Mouse (Mus musculus) macrophage (primary cell): ENCODE measurements around the gene Bsn. TPM values are rescaled to one million over a fixed set of nuclear protein-coding genes. Genes with fewer than 3 reads are reported as not detected.
A peak's percentile ranks its signal among the peaks of the same experiment; 100 is the strongest.

Experiments
- H3K27ac ChIP-seq: fragments of 350-480 bp; formaldehyde crosslinking; 2 replicates; pipeline ENCODE4 v1.9.0; 2021
- H3K36me3 ChIP-seq: fragments of 350-480 bp; formaldehyde crosslinking; 2 replicates; pipeline ENCODE4 v1.9.0; 2021; ENCODE audit errors: inconsistent target
- H3K4me3 ChIP-seq: fragments of 350-480 bp; formaldehyde crosslinking; 2 replicates; pipeline ENCODE4 v1.9.0; 2021; ENCODE audit errors: inconsistent target
- H3K79me2 ChIP-seq: fragments of 350-480 bp; formaldehyde crosslinking; 2 replicates; pipeline ENCODE4 v1.9.0; 2021; ENCODE audit errors: inconsistent target
- WGBS: methylation state at CpG from one replicate; pipeline ENCODE4 v1.1.7; 2026; ENCODE audit warnings: inconsistent platforms; ENCODE audit not compliant: missing documents; 5-methylcytosine and 5-hydroxymethylcytosine counted together
- polyA plus RNA-seq: library from polyadenylated mRNA; stranded (reverse); fragments of 250-400 nt; gene quantifications from 3 replicates; pipeline ENCODE4 v1.2.4, GENCODE M21; 2018; ENCODE audit warnings: inconsistent platforms

The Bsn gene
- polyA plus RNA-seq, 1 experiment from 2014 or later = 4.3 TPM

GRCm38 (mm10) chr9:108067199-108067598 lies 123.0 kb downstream of the Bsn start:
- H3K79me2 ChIP-seq = no peaks in the 10 kb centered on the region
- H3K27ac ChIP-seq = no peak overlapping the region
- 87% methylated on average over 6 of the region's 7 CpGs for WGBS
- H3K36me3 ChIP-seq = peaks cover 34% of the 10 kb centered on the region; the same call in 1 of the 2 replicates
- H3K4me3 ChIP-seq = no peak overlapping the region

- peaks cover 27% of the 10 kb centered on the region; the same call in 1 of the 2 replicates for H3K36me3 ChIP-seq
- WGBS = 70% methylated on average over 5 of the region's 5 CpGs
- no peak overlapping the region for H3K4me3 ChIP-seq
- no peaks in the 10 kb centered on the region for H3K79me2 ChIP-seq
- H3K27ac ChIP-seq = no peak overlapping the region
These were observed 124.6 kb downstream of the Bsn start for GRCm38 (mm10) chr9:108065491-108066011.

- no peak overlapping the region for H3K27ac ChIP-seq
- peaks cover 43% of the 10 kb centered on the region; the same call in 1 of the 2 replicates for H3K36me3 ChIP-seq
- WGBS = 92% methylated on average over 12 of the region's 12 CpGs
- no peaks in the 10 kb centered on the region for H3K79me2 ChIP-seq
- H3K4me3 ChIP-seq = no peak overlapping the region
These were observed 126.8 kb downstream of the Bsn start for GRCm38 (mm10) chr9:108063361-108063760.

GRCm38 (mm10) chr9:108062142-108062541 lies 128.0 kb downstream of the Bsn start:
- Histone ChIP-seq H3K36me3 (peaks cover 54% of the 10 kb centered on the region; the same call in 1 of the 2 replicates), H3K4me3 (no peak overlapping the region), H3K27ac (no peak overlapping the region), H3K79me2 (no peaks in the 10 kb centered on the region)
- WGBS = 89% methylated on average over 3 of the region's 3 CpGs

GRCm38 (mm10) chr9:108058291-108058690 lies 131.9 kb downstream of the Bsn start:
- Histone ChIP-seq H3K79me2 (no peaks in the 10 kb centered on the region), H3K27ac (no peak overlapping the region), H3K4me3 (no peak overlapping the region), H3K36me3 (peaks cover 54% of the 10 kb centered on the region; the same call in 1 of the 2 replicates)
- WGBS = 100% methylated on average over 9 of the region's 9 CpGs

GRCm38 (mm10) chr9:108057262-108057562 lies 133.0 kb downstream of the Bsn start:
- no peaks in the 10 kb centered on the region for H3K79me2 ChIP-seq
- H3K27ac ChIP-seq = no peak overlapping the region
- peaks cover 45% of the 10 kb centered on the region; the same call in 1 of the 2 replicates for H3K36me3 ChIP-seq
- H3K4me3 ChIP-seq = no peak overlapping the region
- 100% methylated on average over 5 of the region's 5 CpGs for WGBS

GRCm38 (mm10) chr9:108056361-108057261 lies 133.6 kb downstream of the Bsn start:
- H3K4me3 ChIP-seq = no peak overlapping the region
- H3K27ac ChIP-seq = no peak overlapping the region
- H3K79me2 ChIP-seq = no peaks in the 10 kb centered on the region; the same call in 1 of the 2 replicates
- H3K36me3 ChIP-seq = peaks cover 50% of the 10 kb centered on the region; the same call in 1 of the 2 replicates
- WGBS = 94% methylated on average over 28 of the region's 28 CpGs

GRCm38 (mm10) chr9:108055661-108056237 lies 134.4 kb downstream of the Bsn start:
- WGBS = 94% methylated on average over 6 of the region's 6 CpGs
- no peak overlapping the region for H3K27ac ChIP-seq
- peaks cover 58% of the 10 kb centered on the region for H3K36me3 ChIP-seq
- peaks cover 5% of the 10 kb centered on the region; the same call in 1 of the 2 replicates for H3K79me2 ChIP-seq
- H3K4me3 ChIP-seq = no peak overlapping the region

GRCm38 (mm10) chr9:108055061-108055460 lies 135.1 kb downstream of the Bsn start:
- Histone ChIP-seq H3K27ac (no peak overlapping the region), H3K79me2 (peaks cover 12% of the 10 kb centered on the region; the same call in 1 of the 2 replicates), H3K4me3 (no peak overlapping the region), H3K36me3 (peaks cover 56% of the 10 kb centered on the region)
- WGBS = 0% methylated on average over 1 of the region's 1 CpGs

GRCm38 (mm10) chr9:108054331-108055040 lies 135.7 kb downstream of the Bsn start:
- 93% methylated on average over 22 of the region's 22 CpGs for WGBS

GRCm38 (mm10) chr9:108053665-108054225 lies 136.4 kb downstream of the Bsn start:
- 94% methylated on average over 15 of the region's 15 CpGs for WGBS
- Histone ChIP-seq H3K79me2 (peaks cover 20% of the 10 kb centered on the region), H3K4me3 (no peak overlapping the region)

More at GRCm38 (mm10) chr9:108054331-108055040, 135.7 kb downstream of the Bsn start:
- H3K4me3 ChIP-seq = no peak overlapping the region
- peaks cover 17% of the 10 kb centered on the region for H3K79me2 ChIP-seq
- H3K36me3 ChIP-seq = peaks cover 50% of the 10 kb centered on the region
- no peak overlapping the region for H3K27ac ChIP-seq

GRCm38 (mm10) chr9:108052885-108053664 lies 137.1 kb downstream of the Bsn start, which contains the start of gene Amigo3:
Gene Amigo3 (plus strand): TSS chr9:108053159.
- 55% methylated on average over 20 of the region's 20 CpGs for WGBS
- no peak within 1 kb of the TSS for H3K4me3 ChIP-seq
- H3K27ac ChIP-seq = 0 out of 2 replicates have a peak within 1 kb of the TSS, but pooled peaks have one; percentile 12
- peaks cover 20% of the 10 kb centered on the region for H3K79me2 ChIP-seq
- H3K36me3 ChIP-seq = peaks cover 36% of the 10 kb centered on the region

More at GRCm38 (mm10) chr9:108053665-108054225, 136.4 kb downstream of the Bsn start:
- H3K36me3 ChIP-seq = peaks cover 42% of the 10 kb centered on the region
- H3K27ac ChIP-seq = no peak overlapping the region

- Histone ChIP-seq H3K27ac (no peak overlapping the region), H3K4me3 (no peak overlapping the region), H3K36me3 (peaks cover 29% of the 10 kb centered on the region), H3K79me2 (peaks cover 20% of the 10 kb centered on the region)
- 74% methylated on average over 7 of the region's 7 CpGs for WGBS
These were observed 137.8 kb downstream of the Bsn start for GRCm38 (mm10) chr9:108052411-108052810.
